Mouse (Mus musculus): ENCODE measurements around the gene Sin3a.

DNA sequence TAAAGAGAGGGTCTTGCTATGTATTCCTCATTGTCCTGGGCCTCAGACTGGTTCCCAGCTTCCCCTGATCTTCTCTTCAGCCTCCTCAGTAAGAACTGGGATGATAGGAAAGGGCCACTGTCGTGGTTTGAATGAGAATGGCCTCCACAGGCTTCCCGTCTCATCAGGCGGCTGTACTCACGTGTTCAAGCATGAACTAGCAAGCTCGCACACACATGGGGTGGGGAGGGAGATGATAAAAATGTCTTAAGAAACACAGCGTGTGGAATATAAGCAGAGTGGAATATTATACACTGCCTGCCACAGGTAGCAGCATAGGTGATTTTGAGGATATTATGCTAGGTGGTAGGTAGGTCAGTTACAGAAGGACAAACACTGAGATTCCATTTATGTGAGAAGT, 77.2 kb downstream of the Sin3a start:
- TF ChIP-seq CTCF (IDR thresholded peaks at IDR 0.05; ENCODE audit: low read depth): no peak
- TF ChIP-seq EP300 (optimal IDR thresholded peaks at IDR 0.05): no peak

Measured in stomach, postnatal 0 days (tissue).